Mouse (Mus musculus): ENCODE measurements around the gene Plin2. TPM values are rescaled to one million over a fixed set of nuclear protein-coding genes. Genes with fewer than 3 reads are reported as not detected.
A peak's percentile ranks its signal among the peaks of the same experiment; 100 is the strongest.

Gene Plin2
- 165 and 207 TPM in 2 replicates for polyA plus RNA-seq (2012; rRNA removed)

GRCm38 (mm10) chr4:86669780-86670201 lies at the start of gene Plin2:
Gene Plin2 (minus strand): TSS chr4:86670060.
- Histone ChIP-seq H3K4me1 (ENCODE audit: control insufficient read depth, insufficient read depth, low read length) (peaks cover 4% of the 10 kb centered on the region; the same call in 1 of the 2 replicates), H3K4me3 (replicated peaks; ENCODE audit: extremely low read depth, low read depth, low read length) (peak within 1 kb of the TSS; percentile 99)
- under 1% methylated on average over 18 of the region's 18 CpGs for WGBS
- peak; percentile 92; the same call in 1 of the 2 replicates for TF ChIP-seq POLR2A (IDR thresholded peaks at IDR 0.05; ENCODE audit: borderline replicate concordance, extremely low read depth, low read depth, low read length)
- no peak for TF ChIP-seq CTCF (IDR thresholded peaks at IDR 0.05; ENCODE audit: insufficient read depth, low read length)
- DNase-seq, result peak; percentile 83

GRCm38 (mm10) chr4:86718878-86719577 lies 49.2 kb upstream of the Plin2 start:
- no peak for TF ChIP-seq POLR2A (IDR thresholded peaks at IDR 0.05; ENCODE audit: borderline replicate concordance, extremely low read depth, low read depth, low read length)
- no peak for TF ChIP-seq CTCF (IDR thresholded peaks at IDR 0.05; ENCODE audit: insufficient read depth, low read length)
- 59% methylated on average over 4 of the region's 4 CpGs for WGBS
- no peak overlapping the region for H3K4me3 ChIP-seq (replicated peaks; ENCODE audit: extremely low read depth, low read depth, low read length)
- DNase-seq, result no peak
- H3K4me1 ChIP-seq (ENCODE audit: control insufficient read depth, insufficient read depth, low read length), result no peaks in the 10 kb centered on the region; the same call in 1 of the 2 replicates

- no peak for DNase-seq
- no peak overlapping the region for H3K4me3 ChIP-seq (replicated peaks; ENCODE audit: extremely low read depth, low read depth, low read length)
- H3K4me1 ChIP-seq (ENCODE audit: control insufficient read depth, insufficient read depth, low read length), result no peaks in the 10 kb centered on the region; the same call in 1 of the 2 replicates
- WGBS, result 64% methylated on average over 1 of the region's 1 CpGs
- no peak for TF ChIP-seq CTCF (IDR thresholded peaks at IDR 0.05; ENCODE audit: insufficient read depth, low read length)
- no peak for TF ChIP-seq POLR2A (IDR thresholded peaks at IDR 0.05; ENCODE audit: borderline replicate concordance, extremely low read depth, low read depth, low read length)
Measured at GRCm38 (mm10) chr4:86717176-86717575, 47.3 kb upstream of the Plin2 start.

DNA sequence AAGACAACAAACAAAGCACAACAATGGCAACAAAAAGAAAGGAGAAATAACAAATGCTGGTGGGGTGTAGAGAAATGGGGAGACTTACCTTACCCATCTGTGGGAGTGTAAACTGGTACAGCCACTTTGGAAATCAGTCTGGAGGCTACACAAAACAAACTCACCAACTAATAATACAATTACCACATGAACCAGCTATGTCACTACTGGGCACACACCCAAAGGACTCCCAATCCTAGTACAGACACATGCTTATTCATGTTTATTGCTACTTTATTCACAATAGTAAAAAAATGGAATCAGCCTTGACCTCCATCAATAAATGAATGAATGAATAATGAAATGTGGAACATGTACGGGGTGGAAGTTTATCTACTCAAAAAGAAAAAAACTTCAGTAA lies 45.5 kb upstream of the Plin2 start:
- H3K4me1 ChIP-seq (ENCODE audit: control insufficient read depth, insufficient read depth, low read length), result no peaks in the 10 kb centered on the region; the same call in 1 of the 2 replicates
- DNase-seq, result no peak
- H3K4me3 ChIP-seq (replicated peaks; ENCODE audit: extremely low read depth, low read depth, low read length), result no peak overlapping the region
- no peak for TF ChIP-seq POLR2A (IDR thresholded peaks at IDR 0.05; ENCODE audit: borderline replicate concordance, extremely low read depth, low read depth, low read length)
- TF ChIP-seq CTCF (IDR thresholded peaks at IDR 0.05; ENCODE audit: insufficient read depth, low read length), result no peak
- WGBS, result 81% methylated on average over 1 of the region's 1 CpGs

DNA sequence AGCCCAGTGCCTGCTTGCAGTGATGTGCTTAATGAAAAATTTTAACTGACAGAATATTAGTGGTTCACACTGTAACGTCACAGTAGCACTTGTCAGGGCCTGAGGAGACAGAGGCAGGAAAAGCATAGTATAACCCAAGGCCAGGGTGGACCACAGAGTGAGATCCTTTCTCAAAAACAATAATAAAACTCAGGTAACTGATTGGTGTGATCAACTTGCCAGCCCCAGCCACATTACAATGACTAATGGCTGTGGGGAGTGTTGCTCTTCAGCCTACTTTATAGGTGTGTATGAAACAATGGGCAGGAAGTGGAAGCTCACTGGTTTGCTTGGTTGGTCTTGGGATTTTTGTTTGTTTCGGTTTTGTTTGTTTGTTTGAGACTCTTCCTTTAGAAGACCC lies 43.7 kb upstream of the Plin2 start:
- no peaks in the 10 kb centered on the region; the same call in 1 of the 2 replicates for H3K4me1 ChIP-seq (ENCODE audit: control insufficient read depth, insufficient read depth, low read length)
- TF ChIP-seq CTCF (IDR thresholded peaks at IDR 0.05; ENCODE audit: insufficient read depth, low read length) (no peak), POLR2A (IDR thresholded peaks at IDR 0.05; ENCODE audit: borderline replicate concordance, extremely low read depth, low read depth, low read length) (no peak)
- 36% methylated on average over 2 of the region's 2 CpGs for WGBS
- H3K4me3 ChIP-seq (replicated peaks; ENCODE audit: extremely low read depth, low read depth, low read length), result no peak overlapping the region
- no peak for DNase-seq

DNA sequence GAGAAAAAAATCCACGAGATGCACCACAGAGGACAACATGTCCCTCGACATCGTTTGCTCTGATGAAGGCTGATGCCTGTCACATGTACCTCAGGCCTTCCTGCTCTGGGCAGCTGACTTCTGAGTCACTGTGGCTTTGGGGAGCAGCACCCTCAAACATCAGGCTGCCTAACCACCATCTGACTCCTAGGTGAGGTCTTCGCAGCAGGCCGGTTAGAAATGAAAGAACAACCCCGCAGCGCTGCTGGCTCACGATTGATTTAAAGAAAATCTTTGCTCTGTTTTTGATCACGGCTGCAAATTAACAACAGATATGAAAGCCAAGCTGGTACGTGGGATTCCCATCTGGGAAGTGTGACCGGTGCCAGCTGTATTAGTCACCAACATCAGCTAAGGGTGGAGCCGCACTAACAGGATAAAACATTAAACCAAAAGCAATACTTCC lies 42.9 kb upstream of the Plin2 start:
- 47% methylated on average over 12 of the region's 12 CpGs for WGBS
- DNase-seq, result no peak
- Histone ChIP-seq H3K4me1 (ENCODE audit: control insufficient read depth, insufficient read depth, low read length) (no peaks in the 10 kb centered on the region), H3K4me3 (replicated peaks; ENCODE audit: extremely low read depth, low read depth, low read length) (no peak overlapping the region)
- TF ChIP-seq POLR2A (IDR thresholded peaks at IDR 0.05; ENCODE audit: borderline replicate concordance, extremely low read depth, low read depth, low read length), result no peak
- no peak for TF ChIP-seq CTCF (IDR thresholded peaks at IDR 0.05; ENCODE audit: insufficient read depth, low read length)

DNA sequence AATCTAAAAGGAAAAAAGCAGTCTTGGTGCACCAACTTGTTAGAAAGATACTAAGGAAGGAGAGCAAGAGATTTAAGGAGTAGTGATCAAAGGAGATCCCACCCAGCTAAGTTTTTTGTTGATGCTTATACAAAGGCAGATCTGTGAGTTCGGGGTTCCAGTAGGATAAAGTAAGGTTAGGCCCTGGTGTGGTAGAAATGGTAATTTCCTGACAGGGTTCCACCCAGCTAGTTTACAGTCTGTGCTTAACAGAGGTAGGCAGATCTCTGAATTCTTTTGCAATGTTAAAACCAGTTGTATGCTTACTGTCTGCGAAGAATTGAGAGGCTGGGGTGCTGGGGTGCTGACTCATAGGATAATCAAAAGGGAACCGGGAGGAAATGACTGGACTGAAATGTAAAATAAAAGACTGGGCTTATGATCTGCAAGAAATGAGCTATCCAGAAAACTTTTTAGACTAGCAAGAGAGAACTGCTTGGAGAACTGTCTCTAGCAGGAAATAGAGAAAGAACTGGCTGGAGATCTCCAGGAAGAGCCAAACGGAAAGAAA lies 40.9 kb upstream of the Plin2 start:
- no peak for DNase-seq
- H3K4me3 ChIP-seq (replicated peaks; ENCODE audit: extremely low read depth, low read depth, low read length), result no peak overlapping the region
- no peaks in the 10 kb centered on the region for H3K4me1 ChIP-seq (ENCODE audit: control insufficient read depth, insufficient read depth, low read length)
- 52% methylated on average over 4 of the region's 4 CpGs for WGBS
- no peak for TF ChIP-seq POLR2A (IDR thresholded peaks at IDR 0.05; ENCODE audit: borderline replicate concordance, extremely low read depth, low read depth, low read length)
- no peak for TF ChIP-seq CTCF (IDR thresholded peaks at IDR 0.05; ENCODE audit: insufficient read depth, low read length)

GRCm38 (mm10) chr4:86710034-86710650 lies 40.3 kb upstream of the Plin2 start:
- Histone ChIP-seq H3K4me1 (ENCODE audit: control insufficient read depth, insufficient read depth, low read length) (no peaks in the 10 kb centered on the region), H3K4me3 (replicated peaks; ENCODE audit: extremely low read depth, low read depth, low read length) (no peak overlapping the region)
- 81% methylated on average over 6 of the region's 6 CpGs for WGBS
- DNase-seq, result no peak
- TF ChIP-seq POLR2A (IDR thresholded peaks at IDR 0.05; ENCODE audit: borderline replicate concordance, extremely low read depth, low read depth, low read length), result no peak
- no peak for TF ChIP-seq CTCF (IDR thresholded peaks at IDR 0.05; ENCODE audit: insufficient read depth, low read length)

DNA sequence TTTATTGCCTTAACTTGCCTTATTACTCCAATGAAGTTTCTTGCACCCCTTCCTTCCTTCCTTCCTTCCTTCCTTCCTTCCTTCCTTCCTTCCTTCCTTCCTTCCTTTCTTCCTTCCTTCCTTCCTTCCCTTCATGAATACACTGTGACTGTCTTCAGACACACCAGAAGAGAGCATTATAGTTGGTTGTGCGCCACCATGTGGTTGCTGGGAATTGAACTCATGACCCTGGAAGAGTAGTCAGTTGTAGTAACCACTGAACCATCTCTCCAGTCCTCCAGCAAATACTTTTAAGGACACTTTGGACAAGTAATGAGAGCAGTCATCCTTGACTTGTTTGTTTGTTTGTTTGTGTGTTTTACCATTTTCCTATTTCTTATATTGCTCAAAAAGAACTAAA lies 38.9 kb upstream of the Plin2 start:
- WGBS, result 53% methylated on average over 1 of the region's 1 CpGs
- no peak for DNase-seq
- H3K4me3 ChIP-seq (replicated peaks; ENCODE audit: extremely low read depth, low read depth, low read length), result no peak overlapping the region
- no peak for TF ChIP-seq CTCF (IDR thresholded peaks at IDR 0.05; ENCODE audit: insufficient read depth, low read length)
- no peak for TF ChIP-seq POLR2A (IDR thresholded peaks at IDR 0.05; ENCODE audit: borderline replicate concordance, extremely low read depth, low read depth, low read length)
- H3K4me1 ChIP-seq (ENCODE audit: control insufficient read depth, insufficient read depth, low read length), result no peaks in the 10 kb centered on the region
